Mouse (Mus musculus) myocyte (in vitro differentiated cells): Measurements from ENCODE around the gene Gm765. TPM values are rescaled to one million over a fixed set of nuclear protein-coding genes. Genes with fewer than 3 reads are reported as not detected.

ENCODE experiments used
- H3K27me3 ChIP-seq: one replicate; pipeline ENCODE4 v1.6.1; 2011; ENCODE audit not compliant: control insufficient read depth, insufficient read depth, insufficient read length
- H3K36me3 ChIP-seq: one replicate; pipeline ENCODE4 v1.6.1; 2011; ENCODE audit not compliant: control insufficient read depth, insufficient read depth
- H3K4me2 ChIP-seq: one replicate; pipeline ENCODE4 v1.6.1; 2011; ENCODE audit warnings: low read depth, control low read depth
- H3K4me3 ChIP-seq: one replicate; pipeline ENCODE4 v1.5.1; 2011; ENCODE audit warnings: mild to moderate bottlenecking, control low read depth, moderate library complexity
- H3K79me2 ChIP-seq: one replicate; pipeline ENCODE4 v1.6.1; 2011; ENCODE audit not compliant: control insufficient read depth, insufficient read depth
- H3ac ChIP-seq: one replicate; pipeline ENCODE4 v1.6.1; 2011; ENCODE audit not compliant: control insufficient read depth, insufficient read length
- CEBPB ChIP-seq: IDR thresholded peaks from 2 replicates; pipeline ENCODE4 v1.6.1; 2011; ENCODE audit warnings: mild to moderate bottlenecking, moderate library complexity; ENCODE audit not compliant: poor library complexity, insufficient read depth, severe bottlenecking
- E2F4 ChIP-seq: IDR thresholded peaks from one replicate; pipeline ENCODE4 v1.6.1; 2011; ENCODE audit warnings: mild to moderate bottlenecking, control low read depth, moderate library complexity; ENCODE audit not compliant: insufficient read depth
- MAX ChIP-seq: IDR thresholded peaks from one replicate; pipeline ENCODE4 v1.6.1; 2011; ENCODE audit warnings: low read depth, mild to moderate bottlenecking, control low read depth
- MYOD1 ChIP-seq, 3 experiments: IDR thresholded peaks; one replicate each; pipeline ENCODE4 v1.6.1; 2011; ENCODE audit warnings: control low read depth in 2 of 3, low read depth in 2 of 3, mild to moderate bottlenecking in 2 of 3, moderate library complexity in 1 of 3; ENCODE audit not compliant: insufficient read length in 2 of 3, control insufficient read depth in 1 of 3
- MYOG ChIP-seq, 3 experiments: IDR thresholded peaks; one replicate each; pipeline ENCODE4 v1.6.1; 2011; ENCODE audit warnings: control low read depth in 2 of 3, low read depth in 2 of 3, mild to moderate bottlenecking in 2 of 3; ENCODE audit not compliant: insufficient read length in 2 of 3, control insufficient read depth in 1 of 3, insufficient read depth in 1 of 3
- POLR2A ChIP-seq: IDR thresholded peaks from one replicate; pipeline ENCODE4 v1.6.1; 2011; ENCODE audit warnings: low read depth, mild to moderate bottlenecking, control low read depth, moderate library complexity; ENCODE audit not compliant: insufficient read length
- POLR2AphosphoS2 ChIP-seq: IDR thresholded peaks from one replicate; pipeline ENCODE4 v1.6.1; 2011; ENCODE audit warnings: low read depth, control low read depth; ENCODE audit not compliant: insufficient read length
- REST ChIP-seq: IDR thresholded peaks from one replicate; pipeline ENCODE4 v1.6.1; 2011; ENCODE audit warnings: mild to moderate bottlenecking, control low read depth, moderate library complexity; ENCODE audit not compliant: insufficient read depth, insufficient read length
- SRF ChIP-seq: IDR thresholded peaks from one replicate; pipeline ENCODE4 v1.6.1; 2011; ENCODE audit warnings: low read depth; ENCODE audit not compliant: control insufficient read depth, insufficient read length
- TCF12 ChIP-seq: IDR thresholded peaks from one replicate; pipeline ENCODE4 v1.6.1; 2011; ENCODE audit warnings: mild to moderate bottlenecking, control low read depth; ENCODE audit not compliant: poor library complexity, insufficient read depth, severe bottlenecking
- TCF3 ChIP-seq: IDR thresholded peaks from one replicate; pipeline ENCODE4 v1.6.1; 2011; ENCODE audit warnings: low read depth, control low read depth; ENCODE audit not compliant: insufficient read length
- USF1 ChIP-seq: IDR thresholded peaks from one replicate; pipeline ENCODE4 v1.6.1; 2011; ENCODE audit warnings: low read depth, mild to moderate bottlenecking, control low read depth, moderate library complexity
- polyA plus RNA-seq: library from polyadenylated mRNA; unstranded; fragments of >200 nt; fragmentation: generic; extraction: Trizol; gene quantifications from one replicate; pipeline ENCODE4 v1.2.1, GENCODE M21; 2012; ENCODE audit warnings: missing spikeins

Gm765 gene
- polyA plus RNA-seq, 1 experiment = not detected

GRCm38 (mm10) chr6:98307159-98307558 is 35.4 kb downstream of the Gm765 start:
- H3K36me3 ChIP-seq = no peaks in the 10 kb centered on the region
- no peak overlapping the region for H3K4me2 ChIP-seq
- no peak for TF ChIP-seq USF1
- no peak for TF ChIP-seq REST
- no peak for TF ChIP-seq E2F4
- TF ChIP-seq MAX = no peak
- TF ChIP-seq MYOD1 (IDR thresholded peaks at IDR 0.05; ENCODE audit: control insufficient read depth in 1 of 3, insufficient read length in 2 of 3, low read depth in 2 of 3) = no peak
- no peak for TF ChIP-seq TCF3
- no peak for TF ChIP-seq CEBPB
- TF ChIP-seq TCF12 = no peak
- no peak for TF ChIP-seq POLR2AphosphoS2
- TF ChIP-seq SRF = no peak
- no peak for TF ChIP-seq MYOG (IDR thresholded peaks at IDR 0.05; ENCODE audit: control insufficient read depth in 1 of 3, insufficient read depth in 1 of 3, insufficient read length in 2 of 3, low read depth in 2 of 3)
- no peak for TF ChIP-seq POLR2A
- H3K4me3 ChIP-seq = no peak overlapping the region
- H3K79me2 ChIP-seq = no peaks in the 10 kb centered on the region
- H3K27me3 ChIP-seq = no peaks in the 10 kb centered on the region
- H3ac ChIP-seq = no peak overlapping the region

- Histone ChIP-seq H3K36me3 (no peaks in the 10 kb centered on the region), H3K4me3 (no peak overlapping the region), H3K79me2 (no peaks in the 10 kb centered on the region), H3ac (no peak overlapping the region), H3K4me2 (no peak overlapping the region), H3K27me3 (no peaks in the 10 kb centered on the region)
- TF ChIP-seq MYOG (IDR thresholded peaks at IDR 0.05; ENCODE audit: control insufficient read depth in 1 of 3, insufficient read depth in 1 of 3, insufficient read length in 2 of 3, low read depth in 2 of 3) (no peak), SRF (no peak), MAX (no peak), MYOD1 (IDR thresholded peaks at IDR 0.05; ENCODE audit: control insufficient read depth in 1 of 3, insufficient read length in 2 of 3, low read depth in 2 of 3) (no peak), TCF3 (no peak), USF1 (no peak), REST (no peak), E2F4 (no peak), CEBPB (no peak), POLR2A (no peak), POLR2AphosphoS2 (no peak), TCF12 (no peak)
Observed at GRCm38 (mm10) chr6:98292064-98292463, 50.5 kb downstream of the Gm765 start.

- Histone ChIP-seq H3K4me2 (no peak overlapping the region), H3K79me2 (no peaks in the 10 kb centered on the region), H3ac (no peak overlapping the region), H3K36me3 (no peaks in the 10 kb centered on the region), H3K4me3 (no peak overlapping the region), H3K27me3 (no peaks in the 10 kb centered on the region)
- no peak for TF ChIP-seq CEBPB
- TF ChIP-seq SRF = no peak
- TF ChIP-seq MYOG (IDR thresholded peaks at IDR 0.05; ENCODE audit: control insufficient read depth in 1 of 3, insufficient read depth in 1 of 3, insufficient read length in 2 of 3, low read depth in 2 of 3) = no peak
- TF ChIP-seq POLR2AphosphoS2 = no peak
- TF ChIP-seq POLR2A = no peak
- TF ChIP-seq USF1 = no peak
- TF ChIP-seq MAX = no peak
- TF ChIP-seq E2F4 = no peak
- no peak for TF ChIP-seq MYOD1 (IDR thresholded peaks at IDR 0.05; ENCODE audit: control insufficient read depth in 1 of 3, insufficient read length in 2 of 3, low read depth in 2 of 3)
- no peak for TF ChIP-seq REST
- no peak for TF ChIP-seq TCF12
- TF ChIP-seq TCF3 = no peak
Observed at GRCm38 (mm10) chr6:98288316-98288715, 54.2 kb downstream of the Gm765 start.

GRCm38 (mm10) chr6:98287521-98287920 is 55.0 kb downstream of the Gm765 start:
- no peak overlapping the region for H3K4me3 ChIP-seq
- H3ac ChIP-seq = no peak overlapping the region
- no peaks in the 10 kb centered on the region for H3K79me2 ChIP-seq
- no peaks in the 10 kb centered on the region for H3K27me3 ChIP-seq
- TF ChIP-seq POLR2AphosphoS2 (no peak), USF1 (no peak), TCF12 (no peak), POLR2A (no peak)
- H3K36me3 ChIP-seq = no peaks in the 10 kb centered on the region
- H3K4me2 ChIP-seq = no peak overlapping the region

GRCm38 (mm10) chr6:98285190-98285589 is 57.4 kb downstream of the Gm765 start:
- no peaks in the 10 kb centered on the region for H3K79me2 ChIP-seq
- H3K4me3 ChIP-seq = no peak overlapping the region
- TF ChIP-seq E2F4 (no peak), SRF (no peak), USF1 (no peak), POLR2A (no peak), MAX (no peak), TCF12 (no peak), POLR2AphosphoS2 (no peak), CEBPB (no peak), MYOG (IDR thresholded peaks at IDR 0.05; ENCODE audit: control insufficient read depth in 1 of 3, insufficient read depth in 1 of 3, insufficient read length in 2 of 3, low read depth in 2 of 3) (no peak), TCF3 (no peak), REST (no peak), MYOD1 (IDR thresholded peaks at IDR 0.05; ENCODE audit: control insufficient read depth in 1 of 3, insufficient read length in 2 of 3, low read depth in 2 of 3) (no peak)
- no peak overlapping the region for H3ac ChIP-seq
- H3K36me3 ChIP-seq = no peaks in the 10 kb centered on the region
- no peaks in the 10 kb centered on the region for H3K27me3 ChIP-seq
- H3K4me2 ChIP-seq = no peak overlapping the region
